Mouse (Mus musculus): Measurements from ENCODE around the gene Vamp1.

Vamp1 gene

GRCm38 (mm10) chr6:125213129-125213528 is 2.2 kb upstream of the Vamp1 start:
- DNase-seq (ENCODE audit: low spot score in 2 of 2): no peak

DNA sequence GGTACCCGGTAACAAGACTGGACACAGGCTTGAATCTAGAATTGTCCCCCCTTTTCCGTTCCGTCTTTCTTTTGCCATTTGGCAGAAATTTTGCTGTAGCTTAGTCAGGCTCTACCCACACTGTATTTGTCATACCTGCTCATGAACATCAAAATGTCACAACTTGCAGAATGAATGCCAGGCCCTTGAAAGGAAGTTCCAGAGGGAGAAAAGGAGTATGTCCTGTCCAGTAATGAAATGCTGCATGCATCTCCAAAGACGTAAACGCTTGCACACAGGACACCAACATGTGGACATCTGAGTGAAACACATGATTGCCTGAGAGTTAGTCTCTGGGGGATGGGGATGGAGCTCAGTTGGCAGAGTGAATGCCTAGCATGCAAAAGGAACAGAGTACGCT is 1.6 kb upstream of the Vamp1 start:
- DNase-seq (ENCODE audit: low spot score in 2 of 2): no peak

GRCm38 (mm10) chr6:125216898-125217297 is 1.5 kb downstream of the Vamp1 start:
- no peak for DNase-seq (ENCODE audit: low spot score in 2 of 2)

DNA sequence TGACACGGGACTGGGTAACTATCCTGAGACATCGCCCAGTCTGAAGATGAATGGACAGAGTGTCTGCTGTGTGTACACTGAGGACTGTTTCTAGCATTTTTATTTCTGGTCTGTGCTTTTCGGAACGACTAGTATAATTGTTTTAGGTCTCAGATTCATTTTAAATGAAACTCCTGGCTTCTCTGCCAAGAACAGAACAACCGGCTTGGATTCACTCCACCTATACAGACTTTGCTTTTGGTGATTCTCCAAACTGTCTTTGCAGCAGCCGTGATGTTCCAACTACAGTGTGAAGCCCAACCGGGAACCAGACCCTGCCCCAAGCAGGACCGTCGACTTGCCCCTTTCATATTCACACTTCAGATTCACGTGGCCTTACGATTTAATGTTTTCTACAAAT is 2.5 kb downstream of the Vamp1 start:
- DNase-seq (ENCODE audit: low spot score in 2 of 2): no peak

DNA sequence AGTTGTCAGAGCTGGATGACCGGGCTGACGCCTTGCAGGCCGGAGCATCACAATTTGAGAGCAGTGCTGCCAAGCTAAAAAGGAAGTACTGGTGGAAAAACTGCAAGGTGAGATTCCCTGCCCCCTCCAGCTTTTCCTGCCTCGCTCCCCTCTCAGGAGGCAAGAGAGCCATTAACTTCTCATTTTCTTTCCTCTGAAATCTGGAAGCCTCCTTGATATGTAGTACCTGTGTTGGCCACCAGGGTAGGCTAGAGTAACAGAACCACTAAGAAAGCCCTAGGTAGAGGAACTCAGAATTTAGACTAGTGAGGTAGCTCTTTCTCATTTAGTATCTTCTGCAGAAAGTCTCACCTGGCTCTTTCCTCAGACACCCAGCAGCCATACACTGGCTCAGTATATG is 3.6 kb downstream of the Vamp1 start:
- peak in 1 of 2 experiments; percentile 66 for DNase-seq (ENCODE audit: low spot score in 2 of 2)

GRCm38 (mm10) chr6:125221115-125221745 is 5.9 kb downstream of the Vamp1 start:
- no peak for DNase-seq (ENCODE audit: low spot score in 2 of 2)

DNA sequence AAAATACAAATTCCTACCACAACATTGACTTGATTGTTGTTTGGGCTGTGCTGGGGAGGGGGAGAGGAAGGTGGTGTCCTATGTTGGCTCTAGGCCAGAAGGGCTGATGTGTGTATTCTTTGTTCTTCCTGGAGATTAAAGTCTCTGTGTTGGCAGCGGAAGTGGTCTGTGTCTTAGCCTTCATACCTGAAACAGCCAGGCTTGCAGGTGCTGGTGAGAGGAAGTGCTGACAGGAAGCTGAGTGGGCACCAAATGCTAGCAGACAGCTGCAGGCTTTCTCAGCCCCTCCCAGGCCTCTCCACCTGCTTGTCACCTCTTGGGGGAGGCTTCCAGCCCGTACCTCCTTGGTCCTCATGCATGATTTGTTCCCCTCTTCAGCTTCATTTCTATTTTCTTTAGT is 6.8 kb downstream of the Vamp1 start:
- peak; percentile 47 to 57 for DNase-seq (ENCODE audit: low spot score in 2 of 2)

DNA sequence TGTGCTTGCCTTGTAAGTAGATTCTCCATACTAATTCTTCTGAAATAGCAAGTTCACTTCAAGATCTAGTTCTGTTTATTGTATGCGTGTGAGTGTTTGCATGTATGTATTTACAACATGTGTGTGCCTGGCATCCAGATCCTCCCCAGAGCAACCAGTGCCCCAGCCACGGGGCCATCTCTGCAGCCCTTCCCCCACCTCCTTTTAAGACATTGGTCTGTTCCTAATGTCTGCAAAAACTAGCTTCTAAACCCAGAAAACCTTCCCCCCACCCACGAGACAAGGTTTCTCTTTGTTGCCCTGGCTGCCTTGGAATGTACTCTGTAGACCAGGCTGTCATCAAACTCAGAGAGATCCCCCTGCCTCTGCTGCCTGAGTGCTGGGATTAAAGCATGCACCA is 7.2 kb downstream of the Vamp1 start:
- DNase-seq (ENCODE audit: low spot score in 2 of 2): no peak

DNA sequence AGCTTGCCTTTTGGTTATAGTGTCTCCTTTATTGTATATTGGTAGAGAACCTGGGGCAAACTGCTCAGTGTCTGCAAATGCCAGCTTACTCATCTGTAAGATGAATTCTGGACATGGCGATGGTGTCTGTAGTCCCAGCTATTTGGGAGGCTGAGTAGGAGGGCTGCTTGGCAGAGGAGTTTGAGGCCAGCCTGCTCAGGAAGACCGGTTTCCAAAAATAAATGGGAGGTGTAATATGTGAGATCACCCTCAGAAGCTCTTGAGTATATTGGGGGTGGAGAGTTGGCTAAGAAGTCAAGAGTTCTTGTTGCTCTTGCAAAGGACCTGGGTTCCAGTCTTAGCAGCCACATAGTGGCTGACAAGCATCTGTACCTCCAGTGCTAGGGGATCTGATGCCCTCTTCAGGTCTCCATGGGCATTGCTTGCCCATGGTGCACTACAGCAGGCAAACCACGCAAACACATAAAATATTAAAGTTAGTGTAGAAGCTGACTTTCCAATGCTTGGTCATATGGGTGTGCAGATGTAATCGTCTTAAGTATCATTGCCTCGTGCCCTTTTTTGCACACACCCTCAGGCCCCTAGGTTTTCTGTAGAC is 10.3 kb downstream of the Vamp1 start:
- no peak for DNase-seq (ENCODE audit: low spot score in 2 of 2)

- no peak for DNase-seq (ENCODE audit: low spot score in 2 of 2)
These were observed 15.2 kb downstream of the Vamp1 start for GRCm38 (mm10) chr6:125230571-125230970.

GRCm38 (mm10) chr6:125231117-125232044 is 16.0 kb downstream of the Vamp1 start, which contains the start of gene Tapbpl:
Gene Tapbpl, minus strand, starts transcription at chr6:125231860.
- peak in 1 of 2 experiments; percentile 55 for DNase-seq (ENCODE audit: low spot score in 2 of 2)

DNA sequence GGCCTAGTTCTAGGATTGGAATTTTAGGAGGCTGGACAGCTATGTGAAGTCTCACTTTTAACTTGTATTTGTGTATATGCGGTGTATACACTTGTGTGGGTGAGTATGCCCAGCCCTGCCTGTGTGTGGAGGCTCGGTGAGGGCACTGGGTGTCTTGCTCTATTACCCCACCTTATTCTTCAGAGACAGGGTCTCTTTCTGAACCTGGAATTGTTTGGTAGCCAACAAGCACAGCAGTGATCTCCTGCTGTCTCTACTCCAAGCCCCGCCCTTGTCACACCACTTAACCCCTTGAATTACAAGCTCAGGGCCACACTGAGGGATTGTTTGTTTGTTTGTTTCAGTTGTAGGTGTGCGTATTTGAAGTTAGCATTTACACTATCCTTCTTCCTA is 16.7 kb downstream of the Vamp1 start:
- no peak for DNase-seq (ENCODE audit: low spot score in 2 of 2)

DNA sequence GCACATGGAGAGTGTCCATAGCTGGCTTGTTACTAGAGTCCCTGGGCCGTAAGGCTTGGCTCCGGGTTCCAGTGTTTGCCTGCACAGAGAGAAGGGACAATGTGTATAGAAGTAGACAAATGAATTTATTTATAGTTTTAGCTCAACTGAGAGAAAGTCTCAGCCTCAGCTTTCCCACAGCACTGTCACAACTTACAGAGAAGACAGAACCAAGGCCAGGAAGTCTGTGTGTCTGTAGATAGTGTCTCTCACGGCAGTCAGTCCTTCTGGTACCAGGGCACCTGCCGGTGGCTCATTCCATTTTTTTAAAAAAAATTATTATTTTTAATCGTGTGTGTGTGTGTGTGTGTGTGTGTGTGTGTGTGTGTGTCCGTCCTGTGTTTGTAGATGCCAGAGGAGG is 17.2 kb downstream of the Vamp1 start:
- no peak for DNase-seq (ENCODE audit: low spot score in 2 of 2)

DNA sequence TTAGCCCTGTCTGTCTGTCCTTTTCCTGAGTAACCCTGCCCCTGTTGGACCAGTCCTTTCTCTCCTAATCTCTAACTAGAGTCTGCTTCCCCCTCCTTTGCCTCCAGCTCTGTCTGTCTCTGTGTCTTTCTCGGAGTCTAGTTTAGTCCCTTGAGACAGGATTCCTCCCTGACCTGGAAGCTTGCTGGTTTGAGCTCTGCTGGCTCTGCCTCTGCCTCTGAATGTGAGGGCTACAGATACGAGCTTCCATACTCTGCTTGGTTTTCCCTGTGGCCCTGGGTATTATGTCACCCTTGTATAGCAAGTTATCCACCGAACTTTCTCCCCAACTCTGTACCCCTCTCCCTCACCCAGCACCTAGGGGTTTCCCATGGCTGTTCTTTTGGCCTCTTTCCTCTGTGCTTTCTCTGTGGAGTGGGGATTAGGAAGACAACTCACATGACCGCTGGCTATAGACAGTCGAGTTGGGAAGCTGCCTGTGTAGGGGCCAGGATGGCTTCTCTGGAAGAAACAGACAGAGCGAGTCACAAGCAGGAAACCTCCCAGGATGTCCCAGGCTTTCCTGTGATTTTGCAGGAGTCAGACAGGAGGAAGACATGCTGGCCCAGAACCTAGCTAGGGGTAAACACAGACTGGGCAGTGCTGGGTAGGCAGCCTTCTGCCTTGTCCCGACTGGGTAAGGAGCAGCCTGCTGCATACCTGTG is 18.6 kb downstream of the Vamp1 start:
- DNase-seq (ENCODE audit: low spot score in 2 of 2): no peak

DNA sequence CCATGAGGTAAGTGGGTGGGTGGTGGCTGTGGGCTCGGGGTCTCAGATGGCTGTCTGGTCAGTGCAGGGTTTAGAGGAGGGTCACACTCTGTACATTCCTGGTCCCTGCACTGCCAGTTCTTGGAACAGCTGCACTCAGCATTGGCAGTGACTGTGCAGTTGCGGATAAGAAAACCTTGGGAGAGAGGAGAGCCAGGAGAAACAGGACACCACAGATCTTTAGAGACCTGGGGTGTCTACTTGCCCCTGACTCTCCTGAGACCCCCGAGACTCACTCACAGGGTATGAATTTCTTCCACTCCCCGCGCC is 19.1 kb downstream of the Vamp1 start:
- no peak for DNase-seq (ENCODE audit: low spot score in 2 of 2)

DNA sequence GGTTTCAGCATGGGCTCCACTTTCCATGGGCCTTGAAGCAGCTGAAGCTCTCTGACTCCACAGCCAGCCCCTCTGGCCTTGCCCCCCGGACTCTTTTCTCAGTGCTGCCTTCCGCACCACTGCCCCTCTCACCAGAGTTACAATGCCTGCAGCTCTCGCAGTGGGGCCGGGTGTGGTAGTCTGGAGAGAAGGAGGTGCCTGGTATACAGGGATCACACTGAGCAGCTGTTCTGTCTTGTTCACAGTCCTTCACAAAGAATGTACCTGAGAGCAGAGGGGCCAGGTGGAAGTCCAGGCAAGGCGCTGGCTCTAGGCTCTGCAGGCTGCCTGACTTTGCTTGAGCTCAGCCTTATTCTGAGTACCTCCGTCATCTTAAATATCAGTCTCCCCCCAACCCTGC is 21.0 kb downstream of the Vamp1 start:
- no peak for DNase-seq (ENCODE audit: low spot score in 2 of 2)

- DNase-seq (ENCODE audit: low spot score in 2 of 2): no peak
These were observed 21.4 kb downstream of the Vamp1 start, which contains the start of gene Cd27 for GRCm38 (mm10) chr6:125236782-125237181. Gene Cd27, minus strand, starts transcription at chr6:125237010.

GRCm38 (mm10) chr6:125237421-125237820 is 22.1 kb downstream of the Vamp1 start:
- no peak for DNase-seq (ENCODE audit: low spot score in 2 of 2)

GRCm38 (mm10) chr6:125238396-125238795 is 23.0 kb downstream of the Vamp1 start:
- no peak for DNase-seq (ENCODE audit: low spot score in 2 of 2)

GRCm38 (mm10) chr6:125239547-125239946 is 24.2 kb downstream of the Vamp1 start:
- DNase-seq (ENCODE audit: low spot score in 2 of 2): no peak

DNA sequence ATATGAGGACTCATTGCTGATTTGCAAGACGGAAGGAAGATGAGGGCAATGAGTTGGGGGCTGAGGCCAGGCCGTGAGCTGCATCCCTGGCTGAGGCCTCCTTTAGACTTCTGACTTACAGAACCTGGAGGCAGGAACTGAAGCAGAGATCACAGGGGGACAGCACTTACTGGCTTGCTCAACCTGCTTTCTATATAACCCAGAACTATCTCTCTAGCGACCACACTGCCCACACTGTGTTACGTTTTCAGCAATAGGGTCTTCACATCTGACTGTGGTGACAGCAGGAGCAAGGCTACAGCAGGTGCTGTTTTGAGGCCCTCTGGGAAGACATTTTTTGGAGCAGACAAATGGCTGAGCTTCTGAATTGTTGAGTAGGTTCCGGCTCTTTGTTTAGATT is 25.3 kb downstream of the Vamp1 start:
- DNase-seq (ENCODE audit: low spot score in 2 of 2): no peak

- no peak for DNase-seq (ENCODE audit: low spot score in 2 of 2)
These were observed 26.2 kb downstream of the Vamp1 start for GRCm38 (mm10) chr6:125241566-125241965.
